Mouse (Mus musculus) G1E (cell line): ENCODE measurements around the gene Entpd8.

Source experiments
- CTCF ChIP-seq: IDR thresholded peaks from 2 replicates; pipeline ENCODE4 v1.5.1; 2012; ENCODE audit warnings: low read depth, low read length, inconsistent platforms, mixed read lengths
- TAL1 ChIP-seq: conservative IDR thresholded peaks from 2 replicates; pipeline ENCODE4 v1.6.1; 2012; ENCODE audit warnings: low read depth, low read length, inconsistent platforms, mixed read lengths

DNA sequence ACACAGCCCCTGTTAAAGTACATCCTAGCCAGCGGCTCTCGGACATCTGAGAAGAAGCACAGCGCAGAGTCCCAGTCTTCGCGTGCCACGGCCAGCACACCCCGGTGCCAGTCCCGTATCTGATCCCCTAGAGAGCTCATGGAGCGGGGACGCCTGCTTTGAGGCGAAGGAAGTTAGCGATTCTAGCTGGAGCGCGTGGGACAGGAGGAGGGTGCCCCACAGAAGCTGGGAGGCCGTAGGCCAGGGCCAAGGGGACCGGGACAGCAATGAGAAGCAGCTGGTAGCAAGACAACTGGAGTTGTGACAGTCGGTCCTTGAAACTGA lies 14.6 kb downstream of the Entpd8 start:
- TF ChIP-seq CTCF (no peak), TAL1 (no peak)
